Mouse (Mus musculus) ES-E14 (cell line): Measurements from ENCODE around the gene Sec23b. TPM values are rescaled to one million over a fixed set of nuclear protein-coding genes. Genes with fewer than 3 reads are reported as not detected.
A peak's percentile ranks its signal among the peaks of the same experiment; 100 is the strongest.
"Not testable (repeated sequence)": the region's sequence is repeated elsewhere in the genome, so short reads cannot be mapped to it uniquely, and the experiment has no call there.

Experiments
- DNase-seq: peaks from one replicate; pipeline ENCODE4 v3.0.0-alpha.2; 2013; ENCODE audit warnings: low read depth, low spot score
- H3K27ac ChIP-seq: 2 replicates; pipeline ENCODE4 v1.5.1; 2012; ENCODE audit warnings: low read depth, mild to moderate bottlenecking, low read length, moderate library complexity, mixed read lengths; ENCODE audit not compliant: poor library complexity, insufficient read depth, severe bottlenecking
- H3K36me3 ChIP-seq: 2 replicates; pipeline ENCODE4 v1.6.1; 2012; ENCODE audit warnings: mild to moderate bottlenecking, low read length, moderate library complexity, mixed read lengths; ENCODE audit not compliant: control insufficient read depth, poor library complexity, insufficient read depth, severe bottlenecking
- H3K4me1 ChIP-seq, 2 experiments: fragments of 150-350 bp in 1 of 2; sonication (generic) in 1 of 2; 2 replicates each; pipeline ENCODE4 v1.6.1; 2012; ENCODE audit warnings: low read length in 2 of 2, mild to moderate bottlenecking in 1 of 2, mixed read lengths in 1 of 2; ENCODE audit not compliant: control insufficient read depth in 2 of 2, insufficient read depth in 2 of 2, poor library complexity in 1 of 2
- H3K4me3 ChIP-seq, 2 experiments: fragments of 150-350 bp in 1 of 2; sonication (generic) in 1 of 2; 2 replicates each; pipeline ENCODE4 v1.5.1; 2012; ENCODE audit warnings: low read length in 2 of 2, low read depth in 1 of 2, mild to moderate bottlenecking in 1 of 2, mixed read lengths in 1 of 2; ENCODE audit not compliant: insufficient read depth in 1 of 2, poor library complexity in 1 of 2, severe bottlenecking in 1 of 2
- H3K9ac ChIP-seq: 2 replicates; pipeline ENCODE4 v1.6.1; 2012; ENCODE audit warnings: low read depth, mild to moderate bottlenecking, low read length, mixed read lengths; ENCODE audit not compliant: poor library complexity, insufficient read depth, severe bottlenecking
- H3K9me3 ChIP-seq: fragments of 150-350 bp; sonication (generic); 2 replicates; pipeline ENCODE4 v1.6.1; 2012; ENCODE audit warnings: low read depth, mild to moderate bottlenecking, low read length; ENCODE audit not compliant: control insufficient read depth, insufficient read depth
- CHD2 ChIP-seq: IDR thresholded peaks from 2 replicates; pipeline ENCODE4 v1.6.1; 2014; ENCODE audit warnings: mild to moderate bottlenecking, low read depth, low read length, inconsistent platforms
- HCFC1 ChIP-seq: IDR thresholded peaks from 2 replicates; pipeline ENCODE4 v1.6.1; 2012; ENCODE audit warnings: low read length, inconsistent platforms, borderline replicate concordance; ENCODE audit not compliant: insufficient read depth
- MAFK ChIP-seq: IDR thresholded peaks from 2 replicates; pipeline ENCODE4 v1.6.1; 2014; ENCODE audit warnings: mild to moderate bottlenecking, low read depth, low read length, inconsistent platforms; ENCODE audit not compliant: insufficient read depth
- ZC3H11A ChIP-seq: IDR thresholded peaks from 2 replicates; pipeline ENCODE4 v1.6.1; 2012; ENCODE audit warnings: low read depth, mild to moderate bottlenecking, inconsistent platforms, low read length, borderline replicate concordance
- ZNF384 ChIP-seq: IDR thresholded peaks from 2 replicates; pipeline ENCODE4 v1.6.1; 2012; ENCODE audit warnings: low read depth, low read length, inconsistent platforms
- in situ Hi-C, 2 experiments: fragments of 600-800 bp; cut with MboI; formaldehyde crosslinking; loops; one replicate each; pipeline ENCODE4 v1.15.1; 2025; ENCODE audit warnings: low sequenced_read_pairs in 2 of 2, inconsistent platforms in 1 of 2; ENCODE audit not compliant: unreplicated experiment in 2 of 2
- total RNA-seq: library from RNA; depleted of rRNA; stranded (reverse); fragments of 300-350 nt; gene quantifications from 2 replicates; pipeline ENCODE4 v1.2.3, GENCODE M21; 2012

Sec23b gene
- total RNA-seq, 1 experiment: 95.8 TPM

GRCm38 (mm10) chr2:144550529-144550928 lies 5.5 kb upstream of the Sec23b start, which contains the start of gene Rbbp9:
Gene Rbbp9, minus strand, starts transcription at chr2:144550869.
- in situ Hi-C loops: no loop called here
- Histone ChIP-seq H3K4me1 (peaks cover 0 to 4% of the 10 kb centered on the region in 2 experiments; a peak in 1 of 4 replicates), H3K9me3 (no peaks in the 10 kb centered on the region), H3K36me3 (no peaks in the 10 kb centered on the region), H3K9ac (peak within 1 kb of the TSS; percentile 90), H3K27ac (peak within 1 kb of the TSS; percentile 53; the same call in 1 of the 2 replicates), H3K4me3 (peak within 1 kb of the TSS; percentile 92 to 97)
- TF ChIP-seq HCFC1 (peak; percentile 94), MAFK (no peak)
- DNase-seq: peak; percentile 69

DNA sequence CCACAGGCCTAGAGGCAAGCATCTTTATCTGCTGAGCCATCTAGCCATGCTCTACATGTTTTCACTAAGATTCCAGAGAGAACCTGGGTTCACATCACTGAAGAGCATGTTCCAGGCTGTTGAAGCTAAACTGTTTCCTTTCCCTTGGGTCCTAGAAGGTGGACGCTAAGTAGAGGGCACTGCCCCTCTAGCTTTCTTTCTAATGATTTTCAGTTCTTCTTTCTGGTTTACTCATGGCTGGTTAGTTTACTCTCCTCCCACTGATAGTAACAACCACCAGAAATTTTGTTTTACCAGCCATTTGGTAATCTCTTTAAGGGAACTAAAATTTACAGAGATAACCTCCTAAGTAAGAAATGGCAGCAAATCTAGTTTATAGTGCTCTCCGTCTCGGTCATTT lies 2.1 kb upstream of the Sec23b start:
- H3K36me3 ChIP-seq: no peaks in the 10 kb centered on the region
- no peaks in the 10 kb centered on the region for H3K9me3 ChIP-seq
- H3K4me3 ChIP-seq: no peak overlapping the region
- H3K27ac ChIP-seq: no peak overlapping the region
- DNase-seq: no peak
- no peak for TF ChIP-seq MAFK
- no peak for TF ChIP-seq ZNF384
- TF ChIP-seq HCFC1: no peak
- TF ChIP-seq CHD2: no peak
- TF ChIP-seq ZC3H11A: no peak
- no peak overlapping the region for H3K9ac ChIP-seq
- in situ Hi-C loops: no loop called here
- H3K4me1 ChIP-seq: peaks cover 0 to 4% of the 10 kb centered on the region in 2 experiments; a peak in 1 of 4 replicates

DNA sequence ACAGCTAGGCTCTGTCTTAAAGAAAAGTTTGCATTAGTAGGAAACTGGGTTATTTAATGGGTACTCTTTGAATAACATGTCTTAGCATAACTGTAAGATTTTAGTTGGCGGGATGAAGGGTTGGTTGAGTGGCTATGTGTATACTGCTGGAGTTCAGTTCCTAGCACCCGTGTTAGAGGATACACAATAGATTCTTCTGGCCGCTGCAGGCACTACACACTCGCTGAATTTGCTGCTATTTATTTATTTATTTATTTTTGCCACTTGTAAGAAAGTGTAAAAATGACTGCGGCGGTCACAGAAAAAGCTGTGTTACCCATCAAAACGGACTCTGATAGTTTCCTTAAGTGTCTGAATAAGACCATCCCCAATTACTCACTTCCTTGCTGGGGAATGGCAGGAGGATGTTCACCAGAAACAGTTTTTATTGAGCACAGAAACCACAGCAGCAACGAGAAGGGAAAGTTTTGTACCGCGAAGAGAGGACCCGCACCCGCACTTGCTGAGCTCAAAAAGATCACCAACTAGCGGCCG lies 676 bp upstream of the Sec23b start:
- in situ Hi-C loops: no loop called here
- Histone ChIP-seq H3K36me3 (no peaks in the 10 kb centered on the region; the same call in 1 of the 2 replicates), H3K9me3 (no peaks in the 10 kb centered on the region), H3K9ac (peak overlapping the region; percentile 71), H3K4me1 (peaks cover 0 to 4% of the 10 kb centered on the region in 2 experiments; a peak in 1 of 4 replicates), H3K4me3 (peak overlapping the region; percentile 78 to 82), H3K27ac (peak overlapping the region; percentile 32; the same call in 1 of the 2 replicates)
- TF ChIP-seq CHD2 (no peak), ZNF384 (no peak), MAFK (no peak), ZC3H11A (no peak), HCFC1 (no peak)
- no peak for DNase-seq

DNA sequence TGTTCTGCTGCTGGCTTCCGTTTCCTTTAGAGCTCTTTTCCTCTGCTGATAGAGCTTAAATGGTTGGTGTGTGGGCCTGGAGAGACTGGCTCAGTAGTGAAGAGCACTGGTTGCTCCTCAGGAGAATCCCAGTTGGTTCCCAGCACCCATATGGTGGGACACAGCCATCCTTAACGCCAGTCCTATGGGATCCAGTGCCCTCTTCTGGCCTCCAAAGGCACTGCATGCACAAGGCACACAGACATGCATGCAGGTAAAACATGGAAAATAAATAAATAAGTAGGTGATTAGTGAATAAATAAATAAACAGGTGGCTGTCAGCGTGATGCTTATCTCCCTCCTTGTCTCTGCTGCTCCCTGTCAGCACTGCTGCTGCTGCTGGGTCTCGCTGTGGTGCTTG lies 32.7 kb downstream of the Sec23b start:
- Histone ChIP-seq H3K4me1 (no peaks in the 10 kb centered on the region), H3K27ac (no peak overlapping the region), H3K36me3 (peaks cover 20% of the 10 kb centered on the region), H3K9ac (no peak overlapping the region), H3K9me3 (no peaks in the 10 kb centered on the region), H3K4me3 (no peak overlapping the region)
- in situ Hi-C loops: no loop called here
- TF ChIP-seq ZC3H11A (no peak), MAFK (no peak), ZNF384 (no peak), CHD2 (no peak), HCFC1 (no peak)
- peak; percentile 40 for DNase-seq

DNA sequence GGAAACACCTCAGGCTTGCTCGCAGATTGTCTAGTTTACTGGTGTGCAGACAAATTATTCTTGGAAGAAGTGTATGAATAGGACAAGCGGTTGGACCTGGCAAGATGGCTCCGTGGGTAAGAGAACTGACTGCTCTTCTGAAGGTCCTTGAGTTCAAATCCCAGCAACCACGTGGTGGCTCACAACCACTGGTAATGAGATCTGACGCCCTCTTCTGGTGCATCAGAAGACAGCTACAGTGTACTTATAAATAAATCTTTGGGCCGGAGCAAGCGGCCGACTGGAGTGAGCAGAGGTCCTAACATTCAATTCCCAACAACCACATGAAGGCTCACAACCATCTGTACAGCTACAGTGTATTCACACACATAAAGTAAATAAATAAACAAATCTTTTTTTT lies 37.0 kb downstream of the Sec23b start:
- Histone ChIP-seq H3K36me3 (peaks cover 11% of the 10 kb centered on the region), H3K4me3 (peak overlapping the region in 1 of 2 experiments; percentile 5; a peak in 1 of 4 replicates)
- H3K27ac ChIP-seq, DNase-seq, H3K9ac ChIP-seq, H3K4me1 ChIP-seq, H3K9me3 ChIP-seq, in situ Hi-C loops: not testable (repeated sequence)
